Mouse (Mus musculus): ENCODE data around the gene Prr19.
"Not testable (repeated sequence)": the region's sequence is repeated elsewhere in the genome, so short reads cannot be mapped to it uniquely, and the experiment has no call there.

Prr19 gene

GRCm38 (mm10) chr7:25317446-25317999, 16.3 kb downstream of the Prr19 start:
- DNase-seq (ENCODE audit: low spot score in 2 of 2), result peak in 1 of 2 experiments; percentile 26

- DNase-seq (ENCODE audit: low spot score in 2 of 2), result no peak
Measured at GRCm38 (mm10) chr7:25322058-25322484, 20.9 kb downstream of the Prr19 start.

GRCm38 (mm10) chr7:25323219-25323618, 22.0 kb downstream of the Prr19 start:
- no peak for DNase-seq (ENCODE audit: low spot score in 2 of 2)

GRCm38 (mm10) chr7:25325431-25325830, 24.2 kb downstream of the Prr19 start:
- DNase-seq (ENCODE audit: low spot score in 2 of 2), result not testable (repeated sequence)

- DNase-seq (ENCODE audit: low spot score in 2 of 2), result no peak
Measured at GRCm38 (mm10) chr7:25326233-25326632, 25.0 kb downstream of the Prr19 start.

- peak in 1 of 2 experiments; percentile 71 for DNase-seq (ENCODE audit: low spot score in 2 of 2)
Measured at GRCm38 (mm10) chr7:25333596-25334307, 32.5 kb downstream of the Prr19 start.

- DNase-seq (ENCODE audit: low spot score in 2 of 2), result no peak
Measured at GRCm38 (mm10) chr7:25334472-25334871, 33.3 kb downstream of the Prr19 start.

- DNase-seq (ENCODE audit: low spot score in 2 of 2), result no peak
Measured at GRCm38 (mm10) chr7:25339329-25339728, 38.1 kb downstream of the Prr19 start.

GRCm38 (mm10) chr7:25341000-25341784, 40.0 kb downstream of the Prr19 start:
- no peak for DNase-seq (ENCODE audit: low spot score in 2 of 2)

GRCm38 (mm10) chr7:25348861-25349260, 47.6 kb downstream of the Prr19 start:
- DNase-seq (ENCODE audit: low spot score in 2 of 2), result no peak

Data from cerebellum, postnatal 4 days (tissue).